Mouse (Mus musculus) liver, adult 2 months (tissue): ENCODE measurements around the gene Tfec. TPM values are rescaled to one million over a fixed set of nuclear protein-coding genes. Genes with fewer than 3 reads are reported as not detected.

Source experiments
- DNase-seq: peaks from one replicate; pipeline ENCODE4 v3.0.0-alpha.2; 2011; ENCODE audit warnings: low read depth, low spot score; ENCODE audit errors: extremely low read depth
- H3K27ac ChIP-seq: fragments of 200-500 bp; replicated peaks from 2 replicates; pipeline ENCODE4 v1.5.1; 2012; ENCODE audit warnings: low read depth, mild to moderate bottlenecking, control low read depth, inconsistent platforms, low read length; ENCODE audit not compliant: insufficient read depth
- H3K27me3 ChIP-seq: fragments of 200-500 bp; 2 replicates; pipeline ENCODE4 v1.6.1; 2012; ENCODE audit warnings: mild to moderate bottlenecking, moderate library complexity, low read length, inconsistent platforms; ENCODE audit not compliant: control insufficient read depth, insufficient read depth
- H3K36me3 ChIP-seq: fragments of 200-500 bp; 2 replicates; pipeline ENCODE4 v1.6.1; 2012; ENCODE audit warnings: low read length, inconsistent platforms; ENCODE audit not compliant: control insufficient read depth, insufficient read depth
- H3K4me1 ChIP-seq: fragments of 200-500 bp; 2 replicates; pipeline ENCODE4 v1.6.1; 2011; ENCODE audit warnings: low read length; ENCODE audit not compliant: control insufficient read depth, insufficient read depth
- H3K4me3 ChIP-seq: fragments of 200-500 bp; 2 replicates; pipeline ENCODE4 v1.5.1; 2011; ENCODE audit warnings: low read depth, mild to moderate bottlenecking, control low read depth, low read length, moderate library complexity; ENCODE audit not compliant: insufficient read depth
- H3K79me2 ChIP-seq: fragments of 200-500 bp; 2 replicates; pipeline ENCODE4 v1.6.1; 2012; ENCODE audit warnings: inconsistent platforms, mild to moderate bottlenecking, low read length, moderate library complexity; ENCODE audit not compliant: control insufficient read depth, insufficient read depth
- H3K9ac ChIP-seq: fragments of 200-500 bp; 2 replicates; pipeline ENCODE4 v1.6.1; 2012; ENCODE audit warnings: low read depth, mild to moderate bottlenecking, control low read depth, inconsistent platforms, low read length
- CTCF ChIP-seq: fragments of 200-500 bp; IDR thresholded peaks from 2 replicates; pipeline ENCODE4 v1.5.1; 2011; ENCODE audit warnings: low read depth, low read length, control low read depth
- POLR2A ChIP-seq: fragments of 200-500 bp; IDR thresholded peaks from 2 replicates; pipeline ENCODE4 v1.6.1; 2011; ENCODE audit warnings: low read length, control low read depth; ENCODE audit not compliant: insufficient read depth; ENCODE audit errors: extremely low read depth
- WGBS: fragments of 180-500 bp; shearing (Covaris S2); methylation state at CpG from one replicate; pipeline ENCODE4 v1.1.7; 2018; 5-methylcytosine and 5-hydroxymethylcytosine counted together
- polyA plus RNA-seq: library from polyadenylated mRNA; depleted of rRNA; stranded (reverse); fragments of >200 nt; gene quantifications from 2 replicates; pipeline ENCODE4 v1.2.3, GENCODE M21; 2012; rRNA removed
- total RNA-seq: library from RNA; depleted of rRNA; stranded (reverse); fragments of >200 nt; gene quantifications from 2 replicates; pipeline ENCODE4 v1.2.3, GENCODE M21; 2014; rRNA removed

Gene Tfec
- total and polyA plus RNA-seq, 2 experiments: 0.99 to 5.5 TPM

DNA sequence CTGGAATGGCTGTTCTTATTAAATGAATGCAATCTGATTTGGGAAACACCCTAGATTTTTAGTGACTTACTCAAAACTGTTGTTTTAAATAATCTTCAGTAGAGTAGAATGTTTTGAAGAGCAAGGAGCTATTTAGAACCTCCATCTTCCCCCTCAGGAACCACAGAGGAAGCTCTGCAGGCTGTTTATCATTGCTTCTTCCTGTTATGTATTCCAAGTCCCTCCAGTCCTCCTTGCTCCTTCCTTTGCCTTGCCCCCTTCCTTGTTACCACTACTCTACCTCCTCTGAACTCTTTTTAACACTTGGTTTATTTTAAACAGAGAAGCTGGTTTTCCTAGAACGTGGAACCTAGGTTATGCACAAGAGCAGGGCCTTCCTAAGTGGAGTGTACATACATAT, 76.3 kb downstream of the Tfec start:
- TF ChIP-seq CTCF (no peak), POLR2A (no peak)
- Histone ChIP-seq H3K79me2 (no peaks in the 10 kb centered on the region), H3K9ac (no peak overlapping the region), H3K36me3 (no peaks in the 10 kb centered on the region), H3K27me3 (no peaks in the 10 kb centered on the region), H3K27ac (no peak overlapping the region), H3K4me1 (no peaks in the 10 kb centered on the region), H3K4me3 (no peak overlapping the region)
- WGBS: 53% methylated on average over 1 of the region's 1 CpGs
- DNase-seq: no peak

DNA sequence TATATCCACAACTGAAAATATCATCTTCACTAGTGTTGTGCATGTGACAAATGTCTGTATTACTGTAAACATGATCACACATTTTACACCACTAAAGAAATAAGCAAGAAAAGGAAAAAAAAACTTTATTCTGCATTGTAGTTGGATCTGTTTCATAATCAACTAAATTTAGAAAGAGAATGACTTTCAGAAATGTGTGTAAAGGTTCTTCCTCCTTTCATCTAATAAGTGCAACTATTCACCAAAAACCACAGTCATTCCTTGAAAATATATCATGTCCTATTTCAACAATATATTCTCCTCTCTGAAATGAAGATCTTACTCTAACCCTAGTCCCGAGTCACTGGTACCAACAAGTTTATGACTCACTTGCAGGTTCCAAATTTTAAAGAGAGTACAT, 91.9 kb downstream of the Tfec start:
- Histone ChIP-seq H3K27me3 (no peaks in the 10 kb centered on the region), H3K4me1 (no peaks in the 10 kb centered on the region), H3K9ac (no peak overlapping the region), H3K27ac (no peak overlapping the region), H3K36me3 (no peaks in the 10 kb centered on the region), H3K4me3 (no peak overlapping the region), H3K79me2 (no peaks in the 10 kb centered on the region)
- 83% methylated on average over 1 of the region's 1 CpGs for WGBS
- TF ChIP-seq CTCF (no peak), POLR2A (no peak)
- DNase-seq: no peak

DNA sequence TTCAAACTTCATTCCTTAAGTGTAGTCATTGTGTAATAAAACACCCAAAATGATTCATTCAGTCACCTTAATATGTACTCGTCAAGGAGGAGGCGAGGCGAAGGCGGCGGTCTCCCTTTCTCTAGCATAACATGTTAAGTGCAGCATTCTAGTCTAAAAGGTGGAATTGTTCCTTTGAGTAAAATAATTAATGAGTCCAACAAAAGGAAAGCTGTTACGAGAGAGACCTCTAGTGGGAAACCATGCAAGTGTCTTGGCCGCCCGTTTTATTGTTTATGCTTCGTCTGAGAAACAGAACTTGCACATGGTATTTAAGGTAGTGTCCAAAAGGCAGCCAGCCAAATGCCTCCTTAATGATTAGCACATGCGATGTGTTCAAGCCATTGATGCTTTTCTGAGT, 100.6 kb downstream of the Tfec start:
- DNase-seq: no peak
- WGBS: 26% methylated on average over 10 of the region's 10 CpGs
- TF ChIP-seq POLR2A: no peak
- TF ChIP-seq CTCF: no peak
- Histone ChIP-seq H3K36me3 (no peaks in the 10 kb centered on the region), H3K4me1 (peaks cover 6% of the 10 kb centered on the region; the same call in 1 of the 2 replicates), H3K79me2 (no peaks in the 10 kb centered on the region), H3K27me3 (no peaks in the 10 kb centered on the region), H3K27ac (no peak overlapping the region), H3K9ac (no peak overlapping the region), H3K4me3 (no peak overlapping the region)

DNA sequence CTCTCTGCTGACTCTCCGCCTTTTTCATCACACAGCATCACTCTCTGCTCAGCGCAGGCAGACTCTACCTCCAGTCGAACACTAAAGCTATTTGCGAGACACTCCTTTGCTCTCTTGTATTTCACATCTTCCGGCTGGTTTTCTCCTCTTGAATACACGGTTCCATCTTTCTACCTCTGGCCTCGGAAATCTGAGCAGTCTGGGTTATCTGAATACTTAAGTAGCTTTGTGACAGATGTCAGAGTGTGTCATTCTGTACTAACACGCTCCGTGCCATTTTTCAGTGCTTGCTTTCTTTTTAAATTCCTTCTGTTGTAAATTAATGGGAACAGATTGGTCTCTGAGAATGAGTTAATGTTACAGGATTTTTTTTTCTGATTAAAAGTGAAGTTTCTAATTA, 101.3 kb downstream of the Tfec start:
- no peaks in the 10 kb centered on the region for H3K36me3 ChIP-seq

GRCm38 (mm10) chr6:16794036-16794435, 104.2 kb downstream of the Tfec start:
- Histone ChIP-seq H3K4me1 (peaks cover 6% of the 10 kb centered on the region; the same call in 1 of the 2 replicates), H3K27me3 (no peaks in the 10 kb centered on the region), H3K9ac (no peak overlapping the region), H3K79me2 (no peaks in the 10 kb centered on the region), H3K27ac (no peak overlapping the region), H3K36me3 (no peaks in the 10 kb centered on the region), H3K4me3 (no peak overlapping the region)
- TF ChIP-seq POLR2A (no peak), CTCF (no peak)
- DNase-seq: no peak
- WGBS: 82% methylated on average over 7 of the region's 7 CpGs

More for the DNA sequence above, 101.3 kb downstream of the Tfec start:
- 88% methylated on average over 9 of the region's 9 CpGs for WGBS
- no peak overlapping the region for H3K9ac ChIP-seq
- no peak overlapping the region for H3K4me3 ChIP-seq
- DNase-seq: no peak
- H3K27ac ChIP-seq: no peak overlapping the region
- H3K4me1 ChIP-seq: peaks cover 6% of the 10 kb centered on the region; the same call in 1 of the 2 replicates
- H3K79me2 ChIP-seq: no peaks in the 10 kb centered on the region
- TF ChIP-seq CTCF (no peak), POLR2A (no peak)
- no peaks in the 10 kb centered on the region for H3K27me3 ChIP-seq

- Histone ChIP-seq H3K4me3 (no peak overlapping the region), H3K79me2 (no peaks in the 10 kb centered on the region), H3K4me1 (no peaks in the 10 kb centered on the region), H3K27ac (no peak overlapping the region), H3K36me3 (no peaks in the 10 kb centered on the region), H3K27me3 (no peaks in the 10 kb centered on the region), H3K9ac (no peak overlapping the region)
- WGBS: 87% methylated on average over 3 of the region's 3 CpGs
- no peak for DNase-seq
- TF ChIP-seq POLR2A (no peak), CTCF (no peak)
Measured at GRCm38 (mm10) chr6:16785166-16785565, 113.1 kb downstream of the Tfec start.

Other genes with a start within 250 kb of the Tfec start
- gene Tes, start 166.7 kb upstream of the Tfec start, total RNA-seq: 1.9 TPM in 2 replicates
- gene Tes, start 166.7 kb upstream of the Tfec start, polyA plus RNA-seq: 0.61 and 0.67 TPM in 2 replicates